Mouse (Mus musculus) liver, adult 2 months (tissue): ENCODE measurements around the gene Cep250. TPM values are rescaled to one million over a fixed set of nuclear protein-coding genes. Genes with fewer than 3 reads are reported as not detected.

ENCODE experiments used
- DNase-seq: peaks from one replicate; pipeline ENCODE4 v3.0.0-alpha.2; 2011; ENCODE audit warnings: low read depth, low spot score; ENCODE audit errors: extremely low read depth
- H3K27ac ChIP-seq: fragments of 200-500 bp; replicated peaks from 2 replicates; pipeline ENCODE4 v1.5.1; 2012; ENCODE audit warnings: low read depth, mild to moderate bottlenecking, control low read depth, inconsistent platforms, low read length; ENCODE audit not compliant: insufficient read depth
- H3K27me3 ChIP-seq: fragments of 200-500 bp; 2 replicates; pipeline ENCODE4 v1.6.1; 2012; ENCODE audit warnings: mild to moderate bottlenecking, moderate library complexity, low read length, inconsistent platforms; ENCODE audit not compliant: control insufficient read depth, insufficient read depth
- H3K36me3 ChIP-seq: fragments of 200-500 bp; 2 replicates; pipeline ENCODE4 v1.6.1; 2012; ENCODE audit warnings: low read length, inconsistent platforms; ENCODE audit not compliant: control insufficient read depth, insufficient read depth
- H3K4me1 ChIP-seq: fragments of 200-500 bp; 2 replicates; pipeline ENCODE4 v1.6.1; 2011; ENCODE audit warnings: low read length; ENCODE audit not compliant: control insufficient read depth, insufficient read depth
- H3K4me3 ChIP-seq: fragments of 200-500 bp; 2 replicates; pipeline ENCODE4 v1.5.1; 2011; ENCODE audit warnings: low read depth, mild to moderate bottlenecking, control low read depth, low read length, moderate library complexity; ENCODE audit not compliant: insufficient read depth
- H3K79me2 ChIP-seq: fragments of 200-500 bp; 2 replicates; pipeline ENCODE4 v1.6.1; 2012; ENCODE audit warnings: inconsistent platforms, mild to moderate bottlenecking, low read length, moderate library complexity; ENCODE audit not compliant: control insufficient read depth, insufficient read depth
- H3K9ac ChIP-seq: fragments of 200-500 bp; 2 replicates; pipeline ENCODE4 v1.6.1; 2012; ENCODE audit warnings: low read depth, mild to moderate bottlenecking, control low read depth, inconsistent platforms, low read length
- CTCF ChIP-seq: fragments of 200-500 bp; IDR thresholded peaks from 2 replicates; pipeline ENCODE4 v1.5.1; 2011; ENCODE audit warnings: low read depth, low read length, control low read depth
- POLR2A ChIP-seq: fragments of 200-500 bp; IDR thresholded peaks from 2 replicates; pipeline ENCODE4 v1.6.1; 2011; ENCODE audit warnings: low read length, control low read depth; ENCODE audit not compliant: insufficient read depth; ENCODE audit errors: extremely low read depth
- WGBS: fragments of 180-500 bp; shearing (Covaris S2); methylation state at CpG from one replicate; pipeline ENCODE4 v1.1.7; 2018; 5-methylcytosine and 5-hydroxymethylcytosine counted together
- polyA plus RNA-seq: library from polyadenylated mRNA; depleted of rRNA; stranded (reverse); fragments of >200 nt; gene quantifications from 2 replicates; pipeline ENCODE4 v1.2.3, GENCODE M21; 2012
- total RNA-seq: library from RNA; depleted of rRNA; stranded (reverse); fragments of >200 nt; gene quantifications from 2 replicates; pipeline ENCODE4 v1.2.3, GENCODE M21; 2014

Cep250 gene
- total and polyA plus RNA-seq, 2 experiments, result 2.3 to 2.5 TPM

DNA sequence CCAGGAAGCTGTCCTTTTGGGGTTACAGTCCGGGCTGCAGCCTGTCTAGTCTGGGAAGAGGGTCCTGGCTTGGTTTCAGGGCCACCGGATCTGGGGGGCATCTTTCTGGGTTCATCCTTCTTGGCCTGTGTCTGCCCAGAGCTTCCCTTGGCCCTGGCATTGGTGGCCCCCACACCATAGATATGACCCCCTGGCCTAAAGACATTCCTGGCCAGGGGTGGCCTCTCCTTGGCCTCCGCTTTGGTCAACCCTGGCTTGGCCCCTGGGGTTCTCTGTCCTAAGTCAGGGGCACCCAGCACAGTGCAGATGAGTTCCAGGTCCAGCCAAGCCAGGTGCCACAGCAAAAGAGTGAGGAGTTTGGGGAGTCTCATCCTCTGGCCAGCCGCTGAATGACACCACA is 11.6 kb upstream of the Cep250 start:
- TF ChIP-seq CTCF, result no peak
- TF ChIP-seq POLR2A, result no peak
- Histone ChIP-seq H3K27me3 (no peaks in the 10 kb centered on the region), H3K27ac (no peak overlapping the region), H3K4me1 (no peaks in the 10 kb centered on the region), H3K79me2 (no peaks in the 10 kb centered on the region), H3K36me3 (no peaks in the 10 kb centered on the region), H3K4me3 (no peak overlapping the region), H3K9ac (no peak overlapping the region)
- DNase-seq, result no peak
- 90% methylated on average over 4 of the region's 4 CpGs for WGBS

DNA sequence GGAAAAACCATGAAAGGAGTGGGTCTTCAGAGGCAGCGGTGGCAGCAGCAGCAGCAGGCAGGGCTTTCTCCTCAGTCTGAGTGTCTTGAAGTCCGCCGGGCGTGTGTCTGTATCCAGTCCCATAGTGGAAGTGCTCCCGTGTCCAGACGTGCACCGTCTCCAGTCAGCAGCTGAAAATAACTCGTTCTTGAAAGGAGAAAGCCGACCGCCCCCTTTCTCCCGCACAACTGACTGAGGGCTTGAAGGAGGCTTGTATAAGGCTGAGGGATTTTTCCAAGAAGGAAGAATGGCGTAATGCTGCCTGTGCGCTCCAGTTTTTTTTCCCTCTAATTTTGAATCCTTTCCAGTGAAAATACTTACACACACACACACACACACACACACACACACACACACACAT is 11.1 kb upstream of the Cep250 start, which contains the start of gene Gdf5:
Gdf5 (minus strand) TSS at position 244 of the 400 bp plus-strand sequence.
- Histone ChIP-seq H3K4me1 (no peaks in the 10 kb centered on the region), H3K36me3 (no peaks in the 10 kb centered on the region), H3K27me3 (no peaks in the 10 kb centered on the region), H3K27ac (no peak within 1 kb of the TSS), H3K79me2 (no peaks in the 10 kb centered on the region), H3K4me3 (no peak within 1 kb of the TSS), H3K9ac (no peak within 1 kb of the TSS)
- 88% methylated on average over 13 of the region's 13 CpGs for WGBS
- TF ChIP-seq POLR2A (no peak), CTCF (no peak)
- no peak for DNase-seq

DNA sequence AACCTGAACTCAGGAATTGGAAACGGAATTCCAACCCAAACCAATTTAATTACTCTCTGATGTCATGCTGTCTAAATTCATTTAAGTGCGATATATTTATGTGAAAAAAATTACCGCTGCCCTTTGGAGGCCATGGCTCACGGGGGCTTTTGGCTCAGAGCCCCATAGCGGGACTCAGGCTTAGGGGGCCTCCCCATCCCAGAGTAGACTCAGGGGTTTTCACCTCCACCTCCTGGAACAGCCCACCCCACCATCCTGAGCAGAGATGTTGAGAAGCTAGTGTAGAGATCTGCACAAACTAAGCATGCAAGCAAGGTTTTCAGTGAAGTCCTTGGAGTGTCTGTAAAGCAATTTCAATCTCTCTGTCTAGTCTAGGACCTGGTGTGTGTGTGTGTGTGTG is 10.7 kb upstream of the Cep250 start:
- WGBS, result 89% methylated on average over 5 of the region's 5 CpGs
- TF ChIP-seq POLR2A, result no peak
- TF ChIP-seq CTCF, result no peak
- no peaks in the 10 kb centered on the region for H3K36me3 ChIP-seq

DNA sequence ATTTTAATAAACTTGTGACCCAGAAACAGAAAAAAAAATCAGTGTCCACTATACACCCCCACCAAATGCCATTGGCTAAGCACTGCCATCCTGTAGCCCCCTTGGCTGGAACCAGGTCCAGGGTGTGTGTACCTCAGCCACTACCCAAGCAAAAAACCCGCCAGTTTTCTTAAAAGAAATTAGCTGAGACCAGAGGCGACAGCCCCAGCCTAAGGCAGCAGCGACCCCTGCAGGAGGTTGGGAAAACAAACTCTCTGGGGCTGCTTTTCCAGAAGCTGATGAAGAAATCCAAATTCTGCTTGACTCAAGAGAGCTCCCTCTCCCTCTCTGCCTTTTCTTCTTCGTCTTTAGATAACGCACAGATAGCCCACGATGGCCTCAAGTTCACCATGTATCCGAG is 10.2 kb upstream of the Cep250 start:
- 6% methylated on average over 7 of the region's 7 CpGs for WGBS
- Histone ChIP-seq H3K4me1 (no peaks in the 10 kb centered on the region), H3K4me3 (no peak overlapping the region), H3K9ac (no peak overlapping the region), H3K27me3 (no peaks in the 10 kb centered on the region), H3K79me2 (no peaks in the 10 kb centered on the region), H3K36me3 (no peaks in the 10 kb centered on the region), H3K27ac (no peak overlapping the region)
- TF ChIP-seq CTCF (peak; percentile 90), POLR2A (no peak)
- peak; percentile 31 for DNase-seq

More for the DNA sequence above, 10.7 kb upstream of the Cep250 start:
- Histone ChIP-seq H3K79me2 (no peaks in the 10 kb centered on the region), H3K27me3 (no peaks in the 10 kb centered on the region), H3K9ac (no peak overlapping the region), H3K4me1 (no peaks in the 10 kb centered on the region), H3K4me3 (no peak overlapping the region), H3K27ac (no peak overlapping the region)
- DNase-seq, result no peak

DNA sequence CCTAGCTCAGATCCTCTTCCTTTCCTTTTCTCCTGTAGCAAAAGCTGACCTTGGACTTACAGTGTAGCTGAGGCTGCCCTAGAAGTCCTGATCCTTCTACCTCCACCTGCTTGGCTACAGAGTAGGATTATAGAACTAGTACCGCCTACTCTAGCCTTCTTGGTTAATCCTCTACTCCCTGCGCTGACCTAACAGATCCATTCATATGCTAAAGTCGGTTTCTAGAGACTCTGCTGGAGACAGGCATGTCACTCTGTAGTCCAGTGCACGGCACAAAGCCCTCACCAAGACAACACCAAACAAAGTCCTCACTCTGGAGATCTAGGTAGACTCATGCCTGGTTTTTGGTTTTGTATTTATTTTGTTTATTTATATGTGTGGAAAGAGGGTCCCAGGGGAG is 9.8 kb upstream of the Cep250 start:
- WGBS, result 61% methylated on average over 4 of the region's 4 CpGs
- Histone ChIP-seq H3K9ac (no peak overlapping the region), H3K4me3 (no peak overlapping the region), H3K4me1 (no peaks in the 10 kb centered on the region), H3K36me3 (no peaks in the 10 kb centered on the region), H3K27ac (no peak overlapping the region), H3K79me2 (no peaks in the 10 kb centered on the region), H3K27me3 (no peaks in the 10 kb centered on the region)
- no peak for DNase-seq
- TF ChIP-seq CTCF (no peak), POLR2A (no peak)

DNA sequence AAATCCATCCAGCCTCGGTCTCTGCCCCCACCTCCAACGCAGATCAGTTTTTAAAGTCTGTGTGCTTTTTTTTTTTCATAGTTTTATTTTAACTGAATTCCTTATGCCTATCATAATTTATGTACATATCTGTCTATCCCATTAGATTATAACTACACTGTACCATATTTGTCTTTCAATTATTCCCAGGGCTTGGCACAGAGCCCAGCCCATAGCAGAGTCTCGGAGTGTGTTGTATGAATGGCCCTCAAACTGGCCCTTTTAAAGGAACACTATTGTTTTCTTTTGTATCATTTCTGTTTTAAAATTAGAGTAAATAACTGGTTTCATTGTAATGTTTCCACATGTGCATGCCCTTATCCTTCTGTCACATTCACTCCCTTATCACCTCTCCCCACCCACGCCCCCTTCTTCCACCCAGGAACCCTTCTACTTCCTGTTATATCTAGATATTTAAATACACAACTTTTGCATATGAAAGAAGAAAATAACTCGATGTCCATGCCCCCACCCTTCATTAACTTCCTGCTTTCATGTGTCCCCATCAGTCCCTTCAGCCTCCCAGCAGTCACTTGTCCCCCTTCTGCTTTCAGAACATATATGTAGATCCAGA is 8.8 kb upstream of the Cep250 start:
- Histone ChIP-seq H3K4me3 (no peak overlapping the region), H3K27ac (no peak overlapping the region), H3K9ac (no peak overlapping the region), H3K36me3 (no peaks in the 10 kb centered on the region), H3K79me2 (no peaks in the 10 kb centered on the region), H3K27me3 (no peaks in the 10 kb centered on the region), H3K4me1 (no peaks in the 10 kb centered on the region)
- no peak for DNase-seq
- TF ChIP-seq POLR2A, result no peak
- no peak for TF ChIP-seq CTCF
- WGBS, result 62% methylated on average over 5 of the region's 5 CpGs
